Mouse (Mus musculus) left cerebral cortex, adult 2 months (tissue): Measurements from ENCODE around the gene Fbxo47. TPM values are rescaled to one million over a fixed set of nuclear protein-coding genes. Genes with fewer than 3 reads are reported as not detected.

Source experiments
- DNase-seq, 2 experiments: peaks; one replicate each; pipeline ENCODE4 v3.0.0; 2021 to 2022; ENCODE audit warnings: low spot score in 2 of 2, mixed read lengths in 1 of 2; ENCODE audit errors: extremely low spot score in 1 of 2
- H3K27ac ChIP-seq: fragments of 200-600 bp; 2 replicates; pipeline ENCODE4 v1.8.1; 2022
- H3K4me3 ChIP-seq: fragments of 200-600 bp; 2 replicates; pipeline ENCODE4 v1.8.1; 2022
- CTCF ChIP-seq: fragments of 200-600 bp; IDR thresholded peaks from 2 replicates; pipeline ENCODE4 v1.8.1; 2022; ENCODE audit warnings: antibody characterized with exemption, mild to moderate bottlenecking, moderate library complexity
- intact Hi-C: fragments of 180-260 bp; cut with DNase I; formaldehyde crosslinking; loops from one replicate; pipeline ENCODE4 v1.15.1; 2025
- total RNA-seq, 2 experiments: library from RNA; stranded (reverse); gene quantifications; 2 replicates each; pipeline ENCODE4 v1.2.3; 2021

Gene Fbxo47
- total RNA-seq, 2 experiments from 2014 or later: 2.8 to 2.9 TPM

DNA sequence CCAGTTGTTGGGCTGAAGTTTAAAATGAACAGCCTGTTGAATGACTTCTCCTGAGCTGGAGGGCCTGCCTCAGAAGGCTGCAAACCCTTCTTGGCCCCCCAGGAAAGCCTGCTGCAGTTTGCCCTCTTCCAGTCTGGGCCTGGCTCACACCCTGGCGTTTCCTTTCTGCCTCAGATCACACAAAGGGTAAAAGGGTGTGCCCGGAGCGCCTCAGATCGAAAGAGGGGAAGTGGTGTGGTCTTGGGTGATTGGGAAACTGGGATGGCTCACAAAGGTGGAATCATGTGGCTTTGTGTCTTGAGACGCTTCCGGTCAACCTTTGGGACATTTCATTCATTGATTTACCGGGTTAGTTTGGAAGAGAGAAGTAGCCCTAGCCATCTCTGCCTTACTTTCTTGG, 57.5 kb downstream of the Fbxo47 start:
- Histone ChIP-seq H3K27ac (no peak overlapping the region), H3K4me3 (no peak overlapping the region)
- DNase-seq: no peak
- intact Hi-C loops: no loop called here
- no peak for TF ChIP-seq CTCF

DNA sequence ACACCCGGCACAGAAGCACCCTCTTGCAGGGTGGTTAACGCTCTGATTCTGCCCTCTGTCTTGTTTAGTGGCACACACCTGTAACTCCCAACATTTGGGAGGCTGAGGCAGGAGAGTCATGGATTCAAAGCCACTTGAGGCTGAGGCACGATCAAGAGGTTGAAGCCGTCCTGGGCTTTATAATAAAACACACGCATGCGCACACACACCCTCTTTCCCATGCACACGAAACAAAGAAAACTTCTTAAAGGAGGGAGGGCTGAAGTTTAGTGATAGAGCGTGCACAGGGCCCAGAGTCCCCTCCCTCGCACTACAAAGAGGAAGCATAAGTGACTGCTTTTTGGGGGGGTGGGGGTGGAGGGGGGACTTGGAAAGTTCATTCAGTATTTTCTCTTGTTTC, 58.0 kb downstream of the Fbxo47 start:
- no peak overlapping the region for H3K27ac ChIP-seq
- H3K4me3 ChIP-seq: no peak overlapping the region
- DNase-seq: no peak
- intact Hi-C loops: no loop called here
- TF ChIP-seq CTCF: no peak

DNA sequence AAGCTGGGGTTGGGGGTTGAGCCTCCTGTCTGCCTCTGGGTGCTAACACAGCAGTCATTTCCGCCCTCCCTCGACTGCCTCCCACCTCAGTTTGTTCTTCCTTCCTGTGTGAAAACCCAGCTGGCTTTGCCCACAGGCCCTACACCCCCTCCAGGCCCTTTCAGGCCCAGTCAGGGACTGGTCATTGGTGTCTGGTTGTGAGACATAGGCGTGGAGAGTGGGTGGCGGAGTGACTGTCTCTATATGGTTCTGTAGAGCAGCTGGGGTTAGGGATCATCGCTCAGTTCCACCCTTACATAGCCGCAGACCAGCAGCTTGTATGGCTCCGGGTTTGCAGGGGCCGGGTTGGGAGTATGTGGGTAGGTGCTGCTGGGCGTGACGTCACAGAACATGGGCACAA, 58.7 kb downstream of the Fbxo47 start:
- no peak for TF ChIP-seq CTCF
- peak overlapping the region; percentile 69 for H3K27ac ChIP-seq
- no peak for DNase-seq
- intact Hi-C loops: no loop called here
- H3K4me3 ChIP-seq: no peak overlapping the region

DNA sequence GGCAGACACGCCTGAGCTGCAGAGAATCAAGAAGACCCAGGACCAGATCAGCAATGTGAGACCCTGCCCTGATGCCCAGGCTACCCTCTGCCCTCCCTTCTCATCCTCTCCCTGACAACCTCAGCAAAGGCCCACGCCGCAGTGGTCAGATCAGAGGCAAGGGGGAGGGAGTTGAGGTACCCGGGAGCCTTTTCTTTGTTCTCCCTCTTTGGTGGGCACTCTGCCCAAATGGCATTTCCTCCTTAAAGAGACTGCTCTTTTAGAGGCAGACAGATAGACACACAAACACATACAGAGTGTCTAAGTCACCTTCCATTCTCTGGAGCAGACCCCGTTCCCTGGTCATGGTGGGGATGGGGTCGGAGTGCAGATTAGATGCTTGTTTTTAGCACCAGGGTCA, 59.1 kb downstream of the Fbxo47 start:
- H3K4me3 ChIP-seq: no peak overlapping the region
- intact Hi-C loops: no loop called here
- TF ChIP-seq CTCF: no peak
- DNase-seq: no peak
- H3K27ac ChIP-seq: peak overlapping the region; percentile 69

DNA sequence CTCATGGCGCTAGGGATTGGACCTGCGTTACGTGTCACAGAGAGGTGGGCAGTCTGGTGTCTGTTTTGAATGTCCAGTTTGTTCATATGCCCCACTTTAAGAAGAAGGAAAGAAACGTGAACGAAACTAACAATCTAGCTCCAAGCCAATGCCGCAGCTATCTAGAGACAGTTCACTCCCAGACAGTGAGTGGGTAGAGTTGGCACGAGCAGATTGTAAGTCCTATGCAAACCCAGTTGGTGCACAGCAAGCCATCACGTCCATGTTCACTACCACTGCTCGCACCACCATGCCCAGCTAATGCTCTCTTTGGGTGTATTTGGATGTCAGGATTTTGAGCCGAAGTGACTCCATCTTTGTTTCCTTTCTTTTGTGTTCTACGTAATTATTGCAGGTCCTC, 59.8 kb downstream of the Fbxo47 start:
- Histone ChIP-seq H3K27ac (peak overlapping the region; percentile 69; the same call in 1 of the 2 replicates), H3K4me3 (no peak overlapping the region)
- TF ChIP-seq CTCF: no peak
- no peak for DNase-seq
- intact Hi-C loops: no loop called here

DNA sequence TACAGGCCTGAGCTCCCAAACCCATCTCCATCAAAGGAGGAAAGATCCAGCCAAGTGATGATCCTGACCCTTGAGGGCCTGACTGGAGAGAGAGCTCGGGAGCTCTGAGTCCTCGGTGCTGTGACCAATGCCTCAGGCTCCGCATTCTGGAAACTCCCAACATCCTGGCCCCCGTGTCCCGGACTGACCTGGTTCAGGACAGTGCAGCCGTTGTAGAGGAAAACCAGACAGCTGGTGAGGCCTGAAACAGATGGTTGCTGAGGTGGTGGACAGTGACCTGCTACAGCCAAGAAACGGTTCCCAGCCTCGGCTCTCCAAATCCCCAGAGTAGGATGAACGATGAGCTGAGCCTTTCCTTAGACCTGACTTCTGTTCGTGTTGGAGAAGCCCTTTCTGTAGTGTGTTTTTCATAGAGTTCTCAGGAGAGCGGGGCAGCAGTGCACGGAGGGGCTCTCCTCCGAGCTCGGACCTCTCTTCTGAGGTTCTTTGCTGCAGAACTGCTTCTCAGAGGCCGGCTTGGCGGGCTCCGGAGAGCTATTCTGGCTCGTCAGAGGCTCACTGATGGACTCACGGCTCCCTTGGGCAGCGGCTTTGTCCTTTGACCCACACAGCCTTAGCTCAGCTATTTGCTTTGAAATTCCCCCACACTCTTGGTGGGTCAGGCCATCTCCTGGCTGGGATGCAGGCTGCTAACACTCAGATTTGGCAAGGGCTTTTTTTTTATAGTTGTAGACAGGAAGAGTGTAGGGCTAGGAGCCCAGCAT, 60.9 kb downstream of the Fbxo47 start:
- intact Hi-C loops: no loop called here
- TF ChIP-seq CTCF: no peak

DNA sequence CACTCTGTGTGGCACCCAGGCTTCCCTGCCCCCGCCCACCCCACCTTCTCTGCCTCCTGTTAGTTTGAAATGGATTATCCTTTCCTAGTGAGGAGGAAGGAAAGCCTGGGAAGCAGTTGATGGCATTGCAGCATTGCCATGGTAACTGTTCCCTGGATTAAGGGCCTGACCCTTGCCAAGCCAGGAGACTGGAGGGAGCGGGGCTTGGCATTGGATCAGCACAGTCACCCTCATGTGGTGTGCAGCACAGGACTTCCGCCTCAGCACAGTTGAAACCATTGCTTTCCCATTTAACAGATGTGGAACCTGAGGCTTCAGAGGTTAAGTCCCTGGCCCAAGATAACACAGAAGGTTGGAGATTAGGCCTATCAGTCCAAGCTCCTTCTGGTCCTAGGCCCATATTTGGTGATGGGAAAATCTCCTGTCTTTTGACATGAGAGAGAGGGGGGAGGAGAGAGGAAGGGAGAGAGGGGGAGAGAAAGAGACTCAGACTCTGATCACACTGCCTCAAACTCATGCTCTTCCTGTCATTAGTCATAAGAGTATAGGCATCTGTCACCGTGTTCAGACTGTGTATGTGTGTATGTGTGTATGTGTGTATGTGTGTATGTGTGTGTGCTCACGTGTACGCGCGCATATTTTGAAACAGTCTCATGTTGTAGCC, 62.4 kb downstream of the Fbxo47 start:
- no peak for DNase-seq
- no peak for TF ChIP-seq CTCF
- no peak overlapping the region for H3K4me3 ChIP-seq
- 0 out of 2 replicates have a peak overlapping the region, but pooled peaks have one; percentile 26 for H3K27ac ChIP-seq
- intact Hi-C loops: no loop called here

More for the DNA sequence above, 60.9 kb downstream of the Fbxo47 start:
- H3K27ac ChIP-seq: peak overlapping the region; percentile 5; the same call in 1 of the 2 replicates
- no peak for DNase-seq
- no peak overlapping the region for H3K4me3 ChIP-seq

DNA sequence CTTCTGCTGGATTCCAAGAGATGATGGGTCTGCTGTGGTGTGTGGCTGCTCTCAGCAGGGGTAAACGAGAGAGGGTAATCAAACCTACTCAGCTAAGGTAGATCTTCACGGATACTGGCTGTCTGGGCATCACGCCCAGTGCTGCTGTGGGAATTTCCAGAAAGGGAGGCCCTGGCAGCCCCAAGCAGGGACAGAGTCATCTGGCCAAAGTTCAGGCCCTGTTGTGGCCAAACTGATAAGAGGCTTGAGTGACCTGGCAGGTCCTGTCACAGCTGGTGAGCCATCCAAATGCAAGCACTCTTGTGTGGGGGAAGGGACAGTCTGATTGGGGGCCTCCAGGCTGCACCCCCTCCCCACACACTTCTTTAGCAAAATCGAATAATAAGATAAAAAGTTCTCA, 63.1 kb downstream of the Fbxo47 start:
- intact Hi-C loops: no loop called here

DNA sequence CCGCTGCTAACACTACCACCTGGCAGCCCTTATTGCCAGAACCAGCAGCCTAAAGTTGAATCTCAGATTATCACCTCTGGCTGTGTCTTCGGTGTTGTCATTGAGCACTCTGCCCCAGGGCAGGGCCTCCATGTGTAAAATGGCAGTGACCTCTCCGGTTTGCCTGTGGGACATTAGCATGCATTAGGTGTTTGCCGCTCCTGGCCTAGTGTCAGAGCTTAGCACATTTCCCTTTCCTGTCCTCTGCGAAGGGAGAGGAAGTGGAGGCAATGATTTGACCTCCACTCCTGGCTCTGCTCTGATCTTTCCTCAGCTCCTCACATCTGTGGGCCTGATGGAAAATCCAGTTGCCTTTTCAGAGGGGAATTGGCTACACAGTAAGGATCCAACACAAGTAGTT, 64.0 kb downstream of the Fbxo47 start:
- no peak for DNase-seq
- intact Hi-C loops: no loop called here
- TF ChIP-seq CTCF: no peak
- no peak overlapping the region for H3K27ac ChIP-seq
- no peak overlapping the region for H3K4me3 ChIP-seq

More for the DNA sequence above, 63.1 kb downstream of the Fbxo47 start:
- Histone ChIP-seq H3K4me3 (no peak overlapping the region), H3K27ac (0 out of 2 replicates have a peak overlapping the region, but pooled peaks have one; percentile 26)
- DNase-seq: no peak
- no peak for TF ChIP-seq CTCF

DNA sequence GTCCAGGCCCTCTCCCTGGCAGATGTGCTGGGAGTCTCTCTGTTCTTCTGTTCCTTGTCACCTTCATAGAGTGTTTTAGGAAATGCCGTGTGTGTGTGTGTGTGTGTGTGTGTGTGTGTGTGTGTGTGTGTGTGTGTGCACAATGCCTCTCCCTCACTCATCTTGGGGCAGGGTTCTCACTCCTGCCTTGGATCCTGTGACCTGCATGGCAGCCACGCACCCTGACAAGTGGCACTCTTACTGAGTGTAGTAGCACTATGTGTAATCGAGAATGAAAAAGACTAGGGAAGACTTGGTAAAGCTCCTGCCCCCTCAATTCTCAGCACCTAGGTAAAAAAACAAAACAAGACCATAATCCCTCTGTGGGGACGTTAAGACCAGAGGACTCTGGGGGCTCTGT, 64.9 kb downstream of the Fbxo47 start:
- Histone ChIP-seq H3K27ac (no peak overlapping the region), H3K4me3 (no peak overlapping the region)
- intact Hi-C loops: no loop called here
- DNase-seq: no peak
- no peak for TF ChIP-seq CTCF

DNA sequence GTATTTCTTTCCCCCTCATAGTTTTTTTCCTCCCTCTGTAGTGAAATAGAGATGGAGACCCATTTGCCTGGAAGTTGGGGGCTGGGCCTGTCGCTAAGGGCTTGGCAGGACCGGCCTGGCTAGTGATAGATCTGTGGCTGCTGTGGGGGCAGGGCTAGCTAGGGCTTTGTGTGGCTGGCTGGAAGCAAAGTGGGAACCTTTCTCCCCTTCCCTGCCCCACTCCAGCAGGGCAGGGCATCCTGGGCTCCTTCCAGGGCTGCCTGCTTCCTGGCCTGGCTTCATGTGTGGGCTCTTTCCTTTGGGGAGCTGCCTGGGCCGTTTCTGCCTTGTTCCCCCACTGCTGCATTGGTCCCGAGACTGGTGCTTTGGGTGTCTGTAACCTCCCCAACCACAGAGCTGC, 65.4 kb downstream of the Fbxo47 start:
- Histone ChIP-seq H3K4me3 (no peak overlapping the region), H3K27ac (no peak overlapping the region; the same call in 1 of the 2 replicates)
- no peak for TF ChIP-seq CTCF
- intact Hi-C loops: no loop called here
- no peak for DNase-seq

DNA sequence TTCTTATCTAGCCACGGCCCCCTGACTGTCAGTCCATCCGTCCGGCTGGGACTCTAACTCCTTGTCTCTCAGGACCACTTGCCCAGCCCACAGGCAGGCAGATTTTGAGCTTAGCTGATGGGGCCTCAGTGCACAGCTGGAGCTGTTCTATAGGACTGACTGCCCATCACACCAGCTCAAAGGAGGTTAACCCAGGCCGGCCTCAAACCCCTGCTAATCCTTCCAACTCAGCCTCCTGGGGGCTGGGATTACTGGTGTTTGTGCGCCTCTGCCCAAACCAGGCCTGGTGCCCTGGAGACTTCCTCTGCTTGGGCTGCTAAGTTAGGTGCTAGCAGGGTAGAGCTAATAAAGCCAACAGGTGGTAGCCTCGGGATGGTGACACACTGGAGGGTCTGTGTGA, 66.0 kb downstream of the Fbxo47 start:
- no peak for TF ChIP-seq CTCF
- H3K27ac ChIP-seq: peak overlapping the region; percentile 40; the same call in 1 of the 2 replicates
- intact Hi-C loops: no loop called here
- no peak overlapping the region for H3K4me3 ChIP-seq
- no peak for DNase-seq
